Mouse (Mus musculus): ENCODE results near the gene Mall. TPM values are rescaled to one million over a fixed set of nuclear protein-coding genes. Genes with fewer than 3 reads are reported as not detected.

Gene Mall
- polyA plus RNA-seq, 1 experiment from 2014 or later = 1.1 TPM

- no peaks in the 10 kb centered on the region for H3K9me3 ChIP-seq
- no peak for ATAC-seq (replicated peaks)
- no peak overlapping the region for H3K27ac ChIP-seq
- no peak overlapping the region for H3K4me2 ChIP-seq
- no peak overlapping the region for H3K4me3 ChIP-seq
- no peaks in the 10 kb centered on the region for H3K27me3 ChIP-seq (replicated peaks)
- 76% methylated on average over 11 of the region's 11 CpGs for WGBS
- H3K9ac ChIP-seq = no peak overlapping the region
- no peaks in the 10 kb centered on the region for H3K36me3 ChIP-seq (replicated peaks)
- no peaks in the 10 kb centered on the region; the same call in 1 of the 2 replicates for H3K4me1 ChIP-seq
These were observed 22.3 kb upstream of the Mall start for GRCm38 (mm10) chr2:127751849-127752610.

GRCm38 (mm10) chr2:127749376-127749775 is 19.6 kb upstream of the Mall start:
- 72% methylated on average over 1 of the region's 1 CpGs for WGBS

GRCm38 (mm10) chr2:127748316-127748715 is 18.6 kb upstream of the Mall start:
- Histone ChIP-seq H3K9ac (no peak overlapping the region), H3K4me1 (no peaks in the 10 kb centered on the region), H3K9me3 (no peaks in the 10 kb centered on the region), H3K36me3 (replicated peaks) (no peaks in the 10 kb centered on the region), H3K4me2 (no peak overlapping the region), H3K27me3 (replicated peaks) (no peaks in the 10 kb centered on the region), H3K27ac (no peak overlapping the region), H3K4me3 (no peak overlapping the region)
- WGBS = 65% methylated on average over 7 of the region's 7 CpGs
- ATAC-seq (replicated peaks) = no peak

More at GRCm38 (mm10) chr2:127749376-127749775, 19.6 kb upstream of the Mall start:
- Histone ChIP-seq H3K4me3 (no peak overlapping the region), H3K9me3 (no peaks in the 10 kb centered on the region), H3K36me3 (replicated peaks) (no peaks in the 10 kb centered on the region), H3K4me1 (no peaks in the 10 kb centered on the region), H3K4me2 (no peak overlapping the region), H3K27ac (no peak overlapping the region), H3K27me3 (replicated peaks) (no peaks in the 10 kb centered on the region), H3K9ac (no peak overlapping the region)
- no peak for ATAC-seq (replicated peaks)

- no peak overlapping the region for H3K4me3 ChIP-seq
- H3K9me3 ChIP-seq = no peaks in the 10 kb centered on the region
- H3K36me3 ChIP-seq (replicated peaks) = no peaks in the 10 kb centered on the region
- no peak overlapping the region for H3K9ac ChIP-seq
- no peak overlapping the region for H3K4me2 ChIP-seq
- no peak overlapping the region for H3K27ac ChIP-seq
- H3K4me1 ChIP-seq = no peaks in the 10 kb centered on the region
- no peak for ATAC-seq (replicated peaks)
- H3K27me3 ChIP-seq (replicated peaks) = no peaks in the 10 kb centered on the region
- 89% methylated on average over 3 of the region's 3 CpGs for WGBS
These were observed 12.9 kb upstream of the Mall start for GRCm38 (mm10) chr2:127742637-127743036.

- Histone ChIP-seq H3K4me1 (no peaks in the 10 kb centered on the region), H3K36me3 (replicated peaks) (no peaks in the 10 kb centered on the region), H3K4me3 (no peak overlapping the region), H3K4me2 (no peak overlapping the region), H3K27me3 (replicated peaks) (no peaks in the 10 kb centered on the region), H3K9me3 (no peaks in the 10 kb centered on the region), H3K9ac (no peak overlapping the region), H3K27ac (no peak overlapping the region)
- no peak for ATAC-seq (replicated peaks)
- 82% methylated on average over 9 of the region's 9 CpGs for WGBS
These were observed 11.2 kb upstream of the Mall start for GRCm38 (mm10) chr2:127740756-127741519.

- H3K36me3 ChIP-seq (replicated peaks) = no peaks in the 10 kb centered on the region
- no peaks in the 10 kb centered on the region for H3K9me3 ChIP-seq
- H3K4me2 ChIP-seq = no peak overlapping the region
- no peaks in the 10 kb centered on the region for H3K4me1 ChIP-seq
- H3K27me3 ChIP-seq (replicated peaks) = no peaks in the 10 kb centered on the region
- no peak overlapping the region for H3K9ac ChIP-seq
- 78% methylated on average over 3 of the region's 3 CpGs for WGBS
- no peak overlapping the region for H3K4me3 ChIP-seq
- H3K27ac ChIP-seq = no peak overlapping the region
- no peak for ATAC-seq (replicated peaks)
These were observed 8.2 kb upstream of the Mall start for GRCm38 (mm10) chr2:127737885-127738284.

- H3K9ac ChIP-seq = no peak overlapping the region
- H3K4me3 ChIP-seq = no peak overlapping the region
- H3K4me1 ChIP-seq = no peaks in the 10 kb centered on the region
- no peak overlapping the region for H3K27ac ChIP-seq
- no peaks in the 10 kb centered on the region for H3K36me3 ChIP-seq (replicated peaks)
- 75% methylated on average over 6 of the region's 6 CpGs for whole genome bisulfite sequencing
- no peak overlapping the region for H3K4me2 ChIP-seq
- H3K27me3 ChIP-seq (replicated peaks) = no peaks in the 10 kb centered on the region
- ATAC-seq (replicated peaks) = no peak
- H3K9me3 ChIP-seq = no peaks in the 10 kb centered on the region
These were observed 7.0 kb upstream of the Mall start for GRCm38 (mm10) chr2:127736631-127737209.

- WGBS = 78% methylated on average over 9 of the region's 9 CpGs
These were observed 5.9 kb upstream of the Mall start for GRCm38 (mm10) chr2:127735512-127736145.

GRCm38 (mm10) chr2:127734889-127735288 is 5.2 kb upstream of the Mall start:
- Histone ChIP-seq H3K36me3 (replicated peaks) (no peaks in the 10 kb centered on the region), H3K9ac (no peak overlapping the region), H3K27ac (no peak overlapping the region), H3K4me2 (no peak overlapping the region), H3K4me1 (peaks cover under 1% of the 10 kb centered on the region; the same call in 1 of the 2 replicates), H3K4me3 (no peak overlapping the region), H3K27me3 (replicated peaks) (no peaks in the 10 kb centered on the region; the same call in 1 of the 2 replicates), H3K9me3 (no peaks in the 10 kb centered on the region)
- ATAC-seq (replicated peaks) = no peak
- WGBS = 74% methylated on average over 5 of the region's 5 CpGs

More at GRCm38 (mm10) chr2:127735512-127736145, 5.9 kb upstream of the Mall start:
- no peak overlapping the region for H3K4me3 ChIP-seq
- no peaks in the 10 kb centered on the region for H3K36me3 ChIP-seq (replicated peaks)
- no peaks in the 10 kb centered on the region for H3K4me1 ChIP-seq
- H3K27me3 ChIP-seq (replicated peaks) = no peaks in the 10 kb centered on the region
- H3K9ac ChIP-seq = no peak overlapping the region
- ATAC-seq (replicated peaks) = no peak
- no peak overlapping the region for H3K27ac ChIP-seq
- no peak overlapping the region for H3K4me2 ChIP-seq
- no peaks in the 10 kb centered on the region for H3K9me3 ChIP-seq

GRCm38 (mm10) chr2:127730301-127730997 is 717 bp upstream of the Mall start:
- Histone ChIP-seq H3K27ac (no peak overlapping the region), H3K4me1 (peaks cover 7% of the 10 kb centered on the region), H3K9ac (no peak overlapping the region), H3K27me3 (replicated peaks) (peaks cover 10% of the 10 kb centered on the region; the same call in 1 of the 2 replicates), H3K36me3 (replicated peaks) (no peaks in the 10 kb centered on the region), H3K9me3 (no peaks in the 10 kb centered on the region), H3K4me3 (no peak overlapping the region), H3K4me2 (no peak overlapping the region)
- no peak for ATAC-seq (replicated peaks)
- 50% methylated on average over 7 of the region's 7 CpGs for WGBS

- Histone ChIP-seq H3K4me2 (no peak overlapping the region; the same call in 1 of the 2 replicates), H3K4me3 (no peak overlapping the region), H3K27me3 (replicated peaks) (peaks cover 10% of the 10 kb centered on the region; the same call in 1 of the 2 replicates), H3K36me3 (replicated peaks) (no peaks in the 10 kb centered on the region), H3K9me3 (no peaks in the 10 kb centered on the region), H3K9ac (no peak overlapping the region), H3K27ac (no peak overlapping the region), H3K4me1 (peaks cover 7% of the 10 kb centered on the region)
- WGBS = 42% methylated on average over 15 of the region's 15 CpGs
- no peak for ATAC-seq (replicated peaks)
These were observed 876 bp downstream of the Mall start for GRCm38 (mm10) chr2:127728661-127729450.
